Mouse (Mus musculus): ENCODE results near the gene Il6st. TPM values are rescaled to one million over a fixed set of nuclear protein-coding genes. Genes with fewer than 3 reads are reported as not detected.

Il6st gene
- polyA plus RNA-seq, 1 experiment from 2014 or later = 40.4 TPM

- no peaks in the 10 kb centered on the region for H3K4me1 ChIP-seq
Observed at GRCm38 (mm10) chr13:112551641-112552548, 88.0 kb downstream of the Il6st start.

GRCm38 (mm10) chr13:112553304-112553703 lies 89.4 kb downstream of the Il6st start:
- Histone ChIP-seq H3K27me3 (no peaks in the 10 kb centered on the region), H3K4me3 (no peak overlapping the region), H3K9me3 (replicated peaks) (no peaks in the 10 kb centered on the region), H3K9ac (no peak overlapping the region), H3K4me2 (replicated peaks) (no peak overlapping the region), H3K36me3 (no peaks in the 10 kb centered on the region), H3K27ac (no peak overlapping the region), H3K4me1 (no peaks in the 10 kb centered on the region)
- 92% methylated on average over 5 of the region's 5 CpGs for WGBS
- no peak for ATAC-seq (ENCODE audit: low FRiP score)

More at GRCm38 (mm10) chr13:112551641-112552548, 88.0 kb downstream of the Il6st start:
- Histone ChIP-seq H3K4me2 (replicated peaks) (no peak overlapping the region), H3K36me3 (no peaks in the 10 kb centered on the region), H3K27ac (no peak overlapping the region), H3K9ac (no peak overlapping the region), H3K27me3 (no peaks in the 10 kb centered on the region), H3K4me3 (no peak overlapping the region), H3K9me3 (replicated peaks) (no peaks in the 10 kb centered on the region)
- no peak for ATAC-seq (ENCODE audit: low FRiP score)
- WGBS = 83% methylated on average over 7 of the region's 7 CpGs

GRCm38 (mm10) chr13:112556501-112556900 lies 92.6 kb downstream of the Il6st start:
- no peak for ATAC-seq (ENCODE audit: low FRiP score)
- Histone ChIP-seq H3K36me3 (no peaks in the 10 kb centered on the region), H3K4me1 (no peaks in the 10 kb centered on the region), H3K4me3 (no peak overlapping the region), H3K9ac (no peak overlapping the region), H3K4me2 (replicated peaks) (no peak overlapping the region), H3K9me3 (replicated peaks) (no peaks in the 10 kb centered on the region), H3K27me3 (no peaks in the 10 kb centered on the region), H3K27ac (no peak overlapping the region)
- WGBS = 54% methylated on average over 2 of the region's 2 CpGs

Other genes with a start within 250 kb of the Il6st start
- gene Ankrd55, start 175.6 kb upstream of the Il6st start, polyA plus RNA-seq (2016; fragmentation: Nextera tagmentation; extraction: Ambion mirVana) = 2.4 and 2.5 TPM in 2 replicates
- gene Il31ra, start 130.3 kb downstream of the Il6st start, polyA plus RNA-seq (2016; fragmentation: Nextera tagmentation; extraction: Ambion mirVana) = not detected in 2 replicates
- 0.71 and 0.98 TPM in 2 replicates for gene Ddx4, start 188.4 kb downstream of the Il6st start, polyA plus RNA-seq (2016; fragmentation: Nextera tagmentation; extraction: Ambion mirVana)
- gene Slc38a9, start 196.7 kb downstream of the Il6st start, polyA plus RNA-seq (2016; fragmentation: Nextera tagmentation; extraction: Ambion mirVana) = 22.9 and 25.2 TPM in 2 replicates

All from hindbrain, embryonic 12.5 days (tissue).